Mouse (Mus musculus) cortical plate, adult 2 months (tissue): ENCODE measurements around the gene Lpcat3.

ENCODE experiments used
- CTCF ChIP-seq: fragments of 200-500 bp; IDR thresholded peaks from 2 replicates; pipeline ENCODE4 v1.5.1; 2011; ENCODE audit warnings: mild to moderate bottlenecking, control low read depth, low read length; ENCODE audit not compliant: insufficient read depth; ENCODE audit errors: extremely low read depth
- POLR2A ChIP-seq: fragments of 200-500 bp; IDR thresholded peaks from 2 replicates; pipeline ENCODE4 v1.6.1; 2011; ENCODE audit warnings: mild to moderate bottlenecking, low read length, control low read depth; ENCODE audit not compliant: insufficient read depth; ENCODE audit errors: extremely low read depth

DNA sequence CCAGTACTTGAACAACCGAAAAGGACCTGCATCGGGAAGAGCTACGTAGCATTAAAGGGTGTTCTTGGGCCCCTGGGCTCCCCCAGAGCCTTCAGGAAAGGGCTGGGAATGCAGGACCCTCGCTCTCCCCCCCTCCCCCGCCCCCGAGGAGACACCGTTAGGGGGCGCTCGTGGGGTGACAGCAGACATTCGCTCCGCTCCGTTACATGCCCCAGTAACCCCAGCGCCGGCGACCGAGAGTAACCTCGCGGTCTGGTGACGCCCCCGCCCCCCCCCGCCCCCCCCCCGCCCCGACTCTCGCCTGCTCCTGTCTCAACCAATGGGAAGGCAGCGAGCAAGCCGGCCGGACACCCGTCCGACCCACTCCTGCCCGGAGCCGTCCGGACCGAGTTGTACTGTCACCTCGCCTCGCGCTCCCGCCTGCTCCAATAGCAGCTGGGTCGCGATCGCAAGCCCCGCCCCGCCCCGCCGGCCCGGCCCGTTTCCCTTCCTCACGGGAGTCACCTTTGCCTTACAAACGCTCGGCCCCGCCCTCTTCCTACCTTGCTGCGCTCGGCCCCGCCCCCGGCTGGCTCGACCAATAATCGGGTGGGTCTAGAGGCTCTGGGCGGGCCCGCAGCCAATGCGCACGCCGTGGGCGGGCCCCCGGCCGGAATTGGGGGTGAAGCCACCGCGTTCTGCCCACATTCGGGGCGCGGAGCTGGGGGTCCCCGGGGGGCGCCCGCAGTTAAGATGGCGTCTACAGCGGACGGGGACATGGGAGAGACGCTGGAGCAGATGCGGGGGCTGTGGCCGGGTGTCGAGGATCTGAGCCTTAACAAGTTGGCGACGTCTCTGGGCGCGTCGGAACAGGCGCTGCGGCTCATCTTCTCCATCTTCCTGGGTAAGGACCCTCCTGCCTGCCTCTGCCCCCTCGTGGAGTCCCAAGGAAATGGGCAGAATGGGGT, at the start of gene Lpcat3:
- TF ChIP-seq CTCF (0 out of 2 replicates have a peak, but pooled peaks have one; percentile 10), POLR2A (0 out of 2 replicates have a peak, but pooled peaks have one; percentile 24)
